Mouse (Mus musculus) spleen, adult 2 months (tissue): Measurements from ENCODE around the gene Sgta.

ENCODE experiments used
- CTCF ChIP-seq: fragments of 200-500 bp; IDR thresholded peaks from 2 replicates; pipeline ENCODE4 v1.5.1; 2011; ENCODE audit warnings: mild to moderate bottlenecking, inconsistent platforms; ENCODE audit not compliant: insufficient read depth, insufficient read length, insufficient replicate concordance; ENCODE audit errors: extremely low read depth
- POLR2A ChIP-seq: fragments of 200-500 bp; IDR thresholded peaks from 2 replicates; pipeline ENCODE4 v1.6.1; 2011; ENCODE audit warnings: low read depth, low read length, inconsistent platforms

DNA sequence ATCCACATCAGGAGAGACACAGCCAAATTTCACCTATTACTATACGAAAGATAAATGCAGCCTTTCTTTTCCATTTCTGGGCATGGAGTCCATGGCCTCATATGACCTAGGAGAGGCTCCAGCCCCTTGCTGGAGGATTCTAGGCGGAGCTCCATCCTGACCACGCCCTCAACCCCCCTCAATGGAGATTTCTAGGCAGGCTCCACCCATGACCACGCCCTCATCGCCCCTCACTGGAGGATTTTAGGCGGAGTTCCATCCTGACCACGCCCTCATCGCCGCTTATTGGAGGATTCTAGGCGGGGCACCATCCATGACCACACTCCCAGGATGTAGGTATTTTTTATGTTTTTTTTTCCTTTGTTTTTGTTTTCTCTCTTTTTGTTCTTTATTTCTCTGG is 41.7 kb downstream of the Sgta start:
- TF ChIP-seq POLR2A (no peak), CTCF (no peak)
